Mouse (Mus musculus) liver, embryonic 16.5 days (tissue): ENCODE results near the gene Dmrta1. TPM values are rescaled to one million over a fixed set of nuclear protein-coding genes. Genes with fewer than 3 reads are reported as not detected.
"Not testable (repeated sequence)": the region's sequence is repeated elsewhere in the genome, so short reads cannot be mapped to it uniquely, and the experiment has no call there.

ENCODE experiments used
- ATAC-seq: fragments of 200-750 bp; cut with Nextera tagmentation; 2 replicates; pipeline ENCODE4 v1.8.0; 2017; ENCODE audit warnings: low read depth, mild to moderate bottlenecking, moderate number of reproducible peaks, moderate library complexity
- H3K27ac ChIP-seq: fragments of 300-500 bp; sonication (generic); 2 replicates; pipeline ENCODE4 v1.5.1; 2014; ENCODE audit warnings: mild to moderate bottlenecking, low read length
- H3K27me3 ChIP-seq: fragments of 300-500 bp; sonication (generic); 2 replicates; pipeline ENCODE4 v1.6.1; 2014; ENCODE audit warnings: low read depth, low read length, mixed read lengths; ENCODE audit not compliant: control insufficient read depth, insufficient read depth
- H3K36me3 ChIP-seq: fragments of 300-500 bp; sonication (generic); 2 replicates; pipeline ENCODE4 v1.6.1; 2014; ENCODE audit warnings: mild to moderate bottlenecking; ENCODE audit not compliant: control insufficient read depth, insufficient read depth
- H3K4me1 ChIP-seq: fragments of 300-500 bp; sonication (generic); 2 replicates; pipeline ENCODE4 v1.6.1; 2014; ENCODE audit warnings: low read depth, low read length, mixed read lengths; ENCODE audit not compliant: control insufficient read depth
- H3K4me2 ChIP-seq: fragments of 300-500 bp; sonication (generic); 2 replicates; pipeline ENCODE4 v1.6.1; 2014; ENCODE audit warnings: low read depth, low read length, mixed read lengths
- H3K4me3 ChIP-seq: fragments of 300-500 bp; sonication (generic); 2 replicates; pipeline ENCODE4 v1.5.1; 2014; ENCODE audit warnings: low read depth, mild to moderate bottlenecking, low read length
- H3K9ac ChIP-seq: fragments of 300-500 bp; sonication (generic); 2 replicates; pipeline ENCODE4 v1.6.1; 2014; ENCODE audit warnings: low read depth, low read length
- H3K9me3 ChIP-seq: fragments of 300-500 bp; sonication (generic); replicated peaks from 2 replicates; pipeline ENCODE4 v1.6.1; 2016; ENCODE audit warnings: low read length; ENCODE audit not compliant: control insufficient read depth
- WGBS: fragments of 180-500 bp; shearing (Covaris S2); extraction: QIAGEN DNeasy Blood & Tissue Kit; methylation state at CpG from one replicate; pipeline ENCODE4 v1.1.7; 2014; ENCODE audit not compliant: insufficient replicate concordance; 5-methylcytosine and 5-hydroxymethylcytosine counted together
- polyA plus RNA-seq: library from polyadenylated mRNA; unstranded; fragments of >200 nt; fragmentation: Nextera tagmentation; extraction: Ambion mirVana; gene quantifications from 2 replicates; pipeline ENCODE4 v1.2.1, GENCODE M21; 2015

Dmrta1 gene
- polyA plus RNA-seq, 1 experiment from 2014 or later, result not detected

- Histone ChIP-seq H3K4me3 (no peak overlapping the region), H3K36me3 (no peaks in the 10 kb centered on the region), H3K4me2 (no peak overlapping the region), H3K27me3 (no peaks in the 10 kb centered on the region), H3K9me3 (no peaks in the 10 kb centered on the region), H3K9ac (no peak overlapping the region), H3K27ac (no peak overlapping the region), H3K4me1 (no peaks in the 10 kb centered on the region)
- ATAC-seq, result no peak
Measured at GRCm38 (mm10) chr4:89697951-89698350, 18.7 kb downstream of the Dmrta1 start.

GRCm38 (mm10) chr4:89723526-89724190 lies 44.4 kb downstream of the Dmrta1 start:
- 62% methylated on average over 1 of the region's 1 CpGs for WGBS
- H3K27me3 ChIP-seq, H3K4me3 ChIP-seq, H3K4me1 ChIP-seq, H3K9ac ChIP-seq, H3K36me3 ChIP-seq, ATAC-seq, H3K4me2 ChIP-seq, H3K9me3 ChIP-seq, H3K27ac ChIP-seq: not testable (repeated sequence)
